In the genomic region with DNA sequence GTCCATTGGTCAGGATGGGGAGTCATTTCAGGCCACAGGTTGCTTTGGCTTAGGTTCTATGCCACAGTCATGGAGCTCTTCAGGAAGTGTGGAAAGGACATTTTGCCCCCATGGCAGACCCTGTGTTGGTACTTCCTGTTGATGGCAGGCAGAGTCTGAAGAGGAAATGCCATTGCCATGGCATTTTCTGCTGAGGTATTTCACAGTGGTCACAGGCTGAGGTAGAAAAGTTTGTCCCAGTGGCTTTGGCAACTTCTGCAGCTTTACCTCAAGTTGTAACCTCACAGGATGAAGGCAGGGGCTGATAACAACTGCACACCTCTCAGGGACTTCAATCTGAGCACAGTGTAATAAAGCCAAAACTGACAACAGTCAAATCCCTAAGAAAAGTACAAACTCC, we compare ENCODE assay signal across 21 mouse cellular contexts. TPM values are rescaled to one million over a fixed set of nuclear protein-coding genes. Genes with fewer than 3 reads are reported as not detected.
DNase-seq lines count a peak whose midpoint lies in the region; ATAC-seq lines count a peak whose summit lies in the region.
"Had no signal": no experiment of that assay in that cellular context is flagged by ENCODE, and none has a peak within 500 bp of the region (broad histone marks: within the 10 kb centered on the region; RNA-seq: fewer than 3 reads in every experiment).

No protein-coding gene starts in this region.

- H3K9ac ChIP-seq in hindbrain, embryonic 13.5 days, result no peak overlapping the region
- H3K9ac ChIP-seq: embryonic facial prominence, embryonic 12.5 days; forebrain, embryonic 13.5 days; forebrain, embryonic 15.5 days; forebrain, postnatal 0 days had no signal

- H3K27ac ChIP-seq in hindbrain, embryonic 13.5 days, result no peak overlapping the region
- H3K27ac ChIP-seq: embryonic facial prominence, embryonic 10.5 days; embryonic facial prominence, embryonic 12.5 days; forebrain, embryonic 13.5 days; forebrain, embryonic 15.5 days had no signal

- peaks cover 7% of the 10 kb centered on the region for H3K27me3 ChIP-seq in hindbrain, embryonic 13.5 days
- H3K27me3 ChIP-seq: forebrain, embryonic 13.5 days; forebrain, embryonic 15.5 days had no signal

- no peak overlapping the region for H3K4me2 ChIP-seq in hindbrain, embryonic 13.5 days
- H3K4me2 ChIP-seq: embryonic facial prominence, embryonic 12.5 days; forebrain, embryonic 13.5 days; forebrain, embryonic 15.5 days had no signal

- H3K4me3 ChIP-seq in hindbrain, embryonic 13.5 days, result no peak overlapping the region
- H3K4me3 ChIP-seq: embryonic facial prominence, embryonic 10.5 days; embryonic facial prominence, embryonic 12.5 days; forebrain, embryonic 13.5 days; forebrain, embryonic 15.5 days had no signal

- peak; percentile 56 for ATAC-seq in granulocyte monocyte progenitor cell, adult 5-6 weeks (replicated peaks; ENCODE audit: poor library complexity, severe bottlenecking)
- peak; percentile 57 for ATAC-seq in megakaryocyte progenitor cell, adult 5-6 weeks (replicated peaks; ENCODE audit: poor library complexity)
- no peak for ATAC-seq in hindbrain, embryonic 13.5 days (ENCODE audit: low FRiP score)
- ATAC-seq: forebrain, embryonic 13.5 days; forebrain, embryonic 15.5 days; forebrain, postnatal 0 days had no signal

- H3K36me3 ChIP-seq in hindbrain, embryonic 13.5 days, result no peaks in the 10 kb centered on the region
- H3K36me3 ChIP-seq: embryonic facial prominence, embryonic 10.5 days; embryonic facial prominence, embryonic 12.5 days; forebrain, embryonic 15.5 days had no signal

- DNase-seq in 416B (ENCODE audit: low read depth), result peak; percentile 78
- DNase-seq in CD4-positive helper T cell, adult 2 months (ENCODE audit: low read depth, low spot score), result peak; percentile 33
- no peak for DNase-seq in adrenal gland, postnatal 36 days
- no peak for DNase-seq in lung, postnatal 4 days
- DNase-seq: adrenal gland, adult 2 months; adrenal gland, postnatal 10 days; adrenal gland, postnatal 25 days; B cell, adult 2 months; cerebellum, adult 11-12 months; cerebellum, adult 2 months; cerebellum, adult 9-10 months; cerebellum, postnatal 10 days; cerebellum, postnatal 25 days; forebrain, postnatal 0 days had no signal

- no peaks in the 10 kb centered on the region for H3K9me3 ChIP-seq in hindbrain, embryonic 13.5 days
- H3K9me3 ChIP-seq: embryonic facial prominence, embryonic 10.5 days; embryonic facial prominence, embryonic 12.5 days; forebrain, embryonic 13.5 days; forebrain, embryonic 15.5 days had no signal

- H3K4me1 ChIP-seq in hindbrain, embryonic 13.5 days (replicated peaks), result no peaks in the 10 kb centered on the region
- H3K4me1 ChIP-seq: embryonic facial prominence, embryonic 10.5 days; embryonic facial prominence, embryonic 12.5 days; forebrain, embryonic 13.5 days; forebrain, embryonic 15.5 days had no signal

RNA-seq across cellular contexts. Expression of a gene that starts 18.5 kb away (rescaled TPM):
- 1.2 and 3.4 TPM in 2 replicates for total RNA-seq in granulocyte monocyte progenitor cell, adult 5-6 weeks (2014; fragmentation: Nextera tagmentation)
- 1.5 and 2.3 TPM in 2 replicates for total RNA-seq in granulocyte monocyte progenitor cell, adult 5-6 weeks (2017)
- total RNA-seq in megakaryocyte progenitor cell, adult 5-6 weeks (2015), result 1.9 and 3.6 TPM in 2 replicates
- total RNA-seq in megakaryocyte progenitor cell, adult 5-6 weeks (2017), result 2.4 and 3.3 TPM in 2 replicates
- total RNA-seq in adrenal gland, postnatal 36 days (2021), result 1 to 10 TPM; 1.4 to 1.7 TPM
- polyA plus RNA-seq in hindbrain, embryonic 13.5 days (2015; fragmentation: Nextera tagmentation; extraction: Ambion mirVana), result 1.7 and 2.0 TPM in 2 replicates

RNA-seq across cellular contexts. Expression of a gene that starts 18.6 kb away (rescaled TPM):
- total RNA-seq in granulocyte monocyte progenitor cell, adult 5-6 weeks (2014; fragmentation: Nextera tagmentation), result 66.4 and 82.1 TPM in 2 replicates
- 133 and 167 TPM in 2 replicates for total RNA-seq in granulocyte monocyte progenitor cell, adult 5-6 weeks (2017)
- 57.5 and 62.1 TPM in 2 replicates for total RNA-seq in megakaryocyte progenitor cell, adult 5-6 weeks (2015)
- 146 and 186 TPM in 2 replicates for total RNA-seq in megakaryocyte progenitor cell, adult 5-6 weeks (2017)
- 10 to 100 TPM; 74.0 to 76.0 TPM for total RNA-seq in adrenal gland, postnatal 36 days (2021)
- polyA plus RNA-seq in hindbrain, embryonic 13.5 days (2015; fragmentation: Nextera tagmentation; extraction: Ambion mirVana), result 51.0 and 53.7 TPM in 2 replicates

RNA-seq across cellular contexts. Expression of a gene that starts 46.3 kb away (rescaled TPM):
- 27.7 and 33.8 TPM in 2 replicates for total RNA-seq in granulocyte monocyte progenitor cell, adult 5-6 weeks (2014; fragmentation: Nextera tagmentation)
- total RNA-seq in granulocyte monocyte progenitor cell, adult 5-6 weeks (2017), result 22.5 and 26.2 TPM in 2 replicates
- total RNA-seq in megakaryocyte progenitor cell, adult 5-6 weeks (2015), result 17.5 and 18.7 TPM in 2 replicates
- total RNA-seq in megakaryocyte progenitor cell, adult 5-6 weeks (2017), result 20.4 and 23.3 TPM in 2 replicates
- total RNA-seq in adrenal gland, postnatal 36 days (2021), result 1 to 10 TPM; 6.1 to 6.7 TPM
- 11.4 and 13.1 TPM in 2 replicates for polyA plus RNA-seq in hindbrain, embryonic 13.5 days (2015; fragmentation: Nextera tagmentation; extraction: Ambion mirVana)

RNA-seq across cellular contexts. Expression of a gene that starts 55.8 kb away (rescaled TPM):
- 39.1 and 52.5 TPM in 2 replicates for total RNA-seq in granulocyte monocyte progenitor cell, adult 5-6 weeks (2014; fragmentation: Nextera tagmentation)
- total RNA-seq in granulocyte monocyte progenitor cell, adult 5-6 weeks (2017), result 49.6 and 61.3 TPM in 2 replicates
- total RNA-seq in megakaryocyte progenitor cell, adult 5-6 weeks (2015), result 49.5 and 53.5 TPM in 2 replicates
- total RNA-seq in megakaryocyte progenitor cell, adult 5-6 weeks (2017), result 57.3 and 58.7 TPM in 2 replicates
- 1 to 10 TPM; 3.9 to 4.3 TPM for total RNA-seq in adrenal gland, postnatal 36 days (2021)
- 20.2 and 21.1 TPM in 2 replicates for polyA plus RNA-seq in hindbrain, embryonic 13.5 days (2015; fragmentation: Nextera tagmentation; extraction: Ambion mirVana)

RNA-seq across cellular contexts. Expression of a gene that starts 58.0 kb away (rescaled TPM):
- 36.3 and 47.4 TPM in 2 replicates for total RNA-seq in granulocyte monocyte progenitor cell, adult 5-6 weeks (2014; fragmentation: Nextera tagmentation)
- 33.5 and 38.7 TPM in 2 replicates for total RNA-seq in granulocyte monocyte progenitor cell, adult 5-6 weeks (2017)
- 29.8 and 36.6 TPM in 2 replicates for total RNA-seq in megakaryocyte progenitor cell, adult 5-6 weeks (2015)
- total RNA-seq in megakaryocyte progenitor cell, adult 5-6 weeks (2017), result 21.8 and 30.3 TPM in 2 replicates
- 100 to 1,000 TPM; 113 to 147 TPM for total RNA-seq in adrenal gland, postnatal 36 days (2021)
- polyA plus RNA-seq in hindbrain, embryonic 13.5 days (2015; fragmentation: Nextera tagmentation; extraction: Ambion mirVana), result 60.7 and 66.8 TPM in 2 replicates

Comparison
In these comparisons a context has a peak if more than half of its experiments do, and no peak if none do; other contexts are left out.
1. DNase-seq: peak in 416B (single experiment) and CD4-positive helper T cell, adult 2 months (single experiment); none in adrenal gland, postnatal 36 days (0 of 2) and lung, postnatal 4 days (0 of 2).